Mouse (Mus musculus): Measurements from ENCODE around the gene Dlg5.

DNA sequence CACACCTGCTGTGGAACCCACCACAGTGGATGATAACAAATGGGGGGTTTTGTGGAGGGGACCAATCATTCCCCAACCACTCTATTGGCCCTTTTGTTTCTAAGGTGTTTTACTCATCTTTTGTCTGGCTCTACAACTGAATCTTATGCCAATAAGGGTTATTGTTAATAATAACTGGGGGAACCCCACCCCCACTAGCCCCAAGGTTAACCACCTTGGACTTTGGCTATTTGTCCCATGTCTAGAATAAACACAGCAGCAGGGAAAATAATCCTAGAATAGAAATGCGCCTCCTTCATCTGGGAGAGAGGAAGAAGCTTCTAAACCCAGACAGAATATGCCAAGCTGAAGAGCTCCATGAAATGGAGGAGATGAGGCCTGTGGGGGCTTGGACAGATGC, 151.1 kb downstream of the Dlg5 start:
- TF ChIP-seq CTCF (IDR thresholded peaks at IDR 0.05; ENCODE audit: borderline replicate concordance, insufficient read depth, low read depth, low read length) (no peak), POLR2A (IDR thresholded peaks at IDR 0.05; ENCODE audit: borderline replicate concordance, insufficient read depth, low read length) (no peak)

All from cerebellum, adult 2 months (tissue).